Mouse (Mus musculus): ENCODE measurements at regions not wholly inside any gene's neighbourhood (a gene's known extent, or its start where the extent isn't known, plus 50 kb on each side); places are given as distances from the start of the nearest gene placed in this dataset.

DNA sequence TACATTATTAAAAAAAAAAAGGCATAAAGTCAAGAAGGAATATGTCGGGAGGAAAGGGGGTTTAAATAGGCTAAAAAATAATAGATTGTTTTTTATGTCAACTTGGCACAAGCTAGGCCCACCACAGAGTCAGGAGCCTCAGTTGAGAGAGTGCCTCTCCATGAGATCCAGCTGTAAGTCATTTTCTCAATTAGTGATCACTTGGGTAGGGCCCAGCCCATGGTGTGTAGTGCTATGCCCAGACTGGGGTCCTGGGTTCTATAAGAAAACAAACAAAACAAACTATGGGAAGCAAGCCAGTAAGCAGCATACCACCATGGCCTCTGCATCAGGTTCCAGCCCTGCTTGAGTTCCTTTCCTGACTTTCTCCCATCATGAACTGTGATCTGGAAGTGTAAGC, 1283.0 kb upstream of the Lrrc6 start:
- Histone ChIP-seq H3K27me3 (ENCODE audit: insufficient read depth, low read length) (no peaks in the 10 kb centered on the region), H3K9me3 (ENCODE audit: low read length) (no peaks in the 10 kb centered on the region), H3K27ac (ENCODE audit: low read depth) (no peak overlapping the region), H3K4me2 (ENCODE audit: low read depth, low read length) (no peak overlapping the region), H3K9ac (replicated peaks) (no peak overlapping the region), H3K36me3 (replicated peaks; ENCODE audit: insufficient read depth, low read length) (no peaks in the 10 kb centered on the region), H3K4me3 (ENCODE audit: low read depth, low read length) (no peak overlapping the region), H3K4me1 (ENCODE audit: insufficient read depth) (no peaks in the 10 kb centered on the region)
- TF ChIP-seq EP300 (IDR thresholded peaks at IDR 0.05; ENCODE audit: low read depth) = no peak
- TF ChIP-seq CTCF (IDR thresholded peaks at IDR 0.05; ENCODE audit: low read depth) = no peak
- no peak for ATAC-seq
- DNase-seq = no peak
- 79% methylated on average over 1 of the region's 1 CpGs for WGBS (ENCODE audit: insufficient replicate concordance)

DNA sequence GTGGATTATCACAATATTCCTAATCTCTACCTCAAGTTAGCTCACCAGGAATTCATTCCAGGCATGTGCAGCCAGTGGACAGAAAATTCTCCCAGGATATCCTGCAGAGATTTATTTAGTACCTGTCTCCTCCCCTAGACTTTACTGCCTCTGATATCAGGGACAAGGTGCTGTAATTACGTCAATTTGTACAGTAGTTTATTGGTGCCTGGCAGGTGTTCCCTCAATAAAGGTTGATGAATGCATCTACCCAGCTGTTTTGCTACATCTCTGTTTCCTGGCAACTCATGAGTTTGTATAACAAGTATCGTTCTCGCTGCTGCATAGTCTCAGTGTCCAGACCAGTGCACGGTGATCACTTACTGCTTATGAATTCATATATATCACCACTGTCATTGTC, 1281.8 kb upstream of the Lrrc6 start:
- H3K27me3 ChIP-seq (ENCODE audit: insufficient read depth, low read length) = no peaks in the 10 kb centered on the region
- no peak for TF ChIP-seq EP300 (IDR thresholded peaks at IDR 0.05; ENCODE audit: low read depth)
- TF ChIP-seq CTCF (IDR thresholded peaks at IDR 0.05; ENCODE audit: low read depth) = no peak
- H3K4me3 ChIP-seq (ENCODE audit: low read depth, low read length) = no peak overlapping the region
- H3K4me1 ChIP-seq (ENCODE audit: insufficient read depth) = no peaks in the 10 kb centered on the region
- no peaks in the 10 kb centered on the region for H3K9me3 ChIP-seq (ENCODE audit: low read length)
- ATAC-seq = no peak
- no peak overlapping the region for H3K27ac ChIP-seq (ENCODE audit: low read depth)
- no peak overlapping the region for H3K9ac ChIP-seq (replicated peaks)
- 82% methylated on average over 4 of the region's 4 CpGs for WGBS (ENCODE audit: insufficient replicate concordance)
- DNase-seq = no peak
- no peaks in the 10 kb centered on the region for H3K36me3 ChIP-seq (replicated peaks; ENCODE audit: insufficient read depth, low read length)
- no peak overlapping the region for H3K4me2 ChIP-seq (ENCODE audit: low read depth, low read length)

DNA sequence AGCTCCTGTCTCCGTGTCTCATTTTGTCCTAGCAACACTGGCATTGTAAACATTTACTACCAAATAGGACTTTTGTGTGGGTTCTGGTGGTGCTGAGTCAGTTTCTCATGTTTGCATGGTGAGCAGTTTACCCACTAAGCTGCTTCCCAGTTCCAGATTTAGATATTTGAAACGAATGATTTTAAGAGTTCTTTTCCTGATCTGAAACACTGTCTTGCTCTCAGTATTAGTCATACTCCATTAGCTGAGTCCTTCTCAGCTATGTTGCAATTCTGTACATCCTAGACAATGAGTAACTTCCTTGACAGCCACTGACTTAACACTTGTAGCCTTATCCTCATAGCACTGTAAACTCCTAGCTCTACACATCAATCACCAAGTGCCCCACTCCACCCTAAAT, 1280.1 kb upstream of the Lrrc6 start:
- no peak for DNase-seq

GRCm38 (mm10) chr15:67767624-67768023, 1266.9 kb upstream of the Lrrc6 start:
- no peak for DNase-seq
- Histone ChIP-seq H3K36me3 (replicated peaks; ENCODE audit: insufficient read depth, low read length) (no peaks in the 10 kb centered on the region), H3K9ac (replicated peaks) (no peak overlapping the region), H3K4me1 (ENCODE audit: insufficient read depth) (no peaks in the 10 kb centered on the region), H3K4me2 (ENCODE audit: low read depth, low read length) (no peak overlapping the region), H3K27me3 (ENCODE audit: insufficient read depth, low read length) (no peaks in the 10 kb centered on the region), H3K27ac (ENCODE audit: low read depth) (no peak overlapping the region), H3K9me3 (ENCODE audit: low read length) (no peaks in the 10 kb centered on the region), H3K4me3 (ENCODE audit: low read depth, low read length) (no peak overlapping the region)
- ATAC-seq = no peak
- TF ChIP-seq CTCF (IDR thresholded peaks at IDR 0.05; ENCODE audit: low read depth) (no peak), EP300 (IDR thresholded peaks at IDR 0.05; ENCODE audit: low read depth) (no peak)
- WGBS (ENCODE audit: insufficient replicate concordance) = 46% methylated on average over 3 of the region's 3 CpGs

More for the DNA sequence above, 1280.1 kb upstream of the Lrrc6 start:
- H3K4me3 ChIP-seq (ENCODE audit: low read depth, low read length) = no peak overlapping the region
- no peak for TF ChIP-seq CTCF (IDR thresholded peaks at IDR 0.05; ENCODE audit: low read depth)
- TF ChIP-seq EP300 (IDR thresholded peaks at IDR 0.05; ENCODE audit: low read depth) = no peak
- no peaks in the 10 kb centered on the region for H3K27me3 ChIP-seq (ENCODE audit: insufficient read depth, low read length)
- H3K27ac ChIP-seq (ENCODE audit: low read depth) = no peak overlapping the region
- H3K9ac ChIP-seq (replicated peaks) = no peak overlapping the region
- WGBS (ENCODE audit: insufficient replicate concordance) = 46% methylated on average over 2 of the region's 2 CpGs
- no peaks in the 10 kb centered on the region for H3K36me3 ChIP-seq (replicated peaks; ENCODE audit: insufficient read depth, low read length)
- peak; percentile 29; the same call in 1 of the 2 replicates for ATAC-seq
- no peaks in the 10 kb centered on the region for H3K9me3 ChIP-seq (ENCODE audit: low read length)
- H3K4me1 ChIP-seq (ENCODE audit: insufficient read depth) = no peaks in the 10 kb centered on the region
- no peak overlapping the region for H3K4me2 ChIP-seq (ENCODE audit: low read depth, low read length)

DNA sequence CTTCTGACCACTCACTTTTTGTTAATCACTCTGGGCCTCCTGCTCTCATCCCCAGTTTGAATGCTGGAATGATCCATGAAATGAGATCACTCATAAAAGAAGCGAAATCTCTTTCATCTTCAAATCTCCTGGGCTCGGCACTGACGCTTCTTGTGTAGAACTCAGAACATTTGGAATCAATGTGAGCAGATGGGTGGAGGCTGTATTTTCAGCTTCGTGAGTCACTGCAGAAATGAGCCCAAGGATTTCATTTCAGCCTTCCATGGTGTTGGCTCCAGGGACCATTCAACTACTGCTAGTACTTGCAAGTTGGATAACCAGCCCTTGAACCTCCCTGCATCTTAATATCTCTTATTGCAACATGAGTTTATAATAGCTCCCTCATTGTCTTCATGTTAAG, 1258.5 kb upstream of the Lrrc6 start:
- no peak overlapping the region for H3K4me3 ChIP-seq (ENCODE audit: low read depth, low read length)
- WGBS (ENCODE audit: insufficient replicate concordance) = 76% methylated on average over 4 of the region's 4 CpGs
- H3K4me2 ChIP-seq (ENCODE audit: low read depth, low read length) = no peak overlapping the region
- no peaks in the 10 kb centered on the region for H3K9me3 ChIP-seq (ENCODE audit: low read length)
- no peak for ATAC-seq
- TF ChIP-seq CTCF (IDR thresholded peaks at IDR 0.05; ENCODE audit: low read depth) (no peak), EP300 (IDR thresholded peaks at IDR 0.05; ENCODE audit: low read depth) (no peak)
- H3K27me3 ChIP-seq (ENCODE audit: insufficient read depth, low read length) = no peaks in the 10 kb centered on the region
- H3K27ac ChIP-seq (ENCODE audit: low read depth) = no peak overlapping the region
- H3K4me1 ChIP-seq (ENCODE audit: insufficient read depth) = no peaks in the 10 kb centered on the region
- DNase-seq = no peak
- H3K9ac ChIP-seq (replicated peaks) = no peak overlapping the region
- no peaks in the 10 kb centered on the region for H3K36me3 ChIP-seq (replicated peaks; ENCODE audit: insufficient read depth, low read length)

- H3K4me3 ChIP-seq (ENCODE audit: low read depth, low read length) = no peak overlapping the region
- TF ChIP-seq CTCF (IDR thresholded peaks at IDR 0.05; ENCODE audit: low read depth) = no peak
- TF ChIP-seq EP300 (IDR thresholded peaks at IDR 0.05; ENCODE audit: low read depth) = no peak
- H3K9ac ChIP-seq (replicated peaks) = no peak overlapping the region
- H3K4me1 ChIP-seq (ENCODE audit: insufficient read depth) = no peaks in the 10 kb centered on the region
- no peaks in the 10 kb centered on the region for H3K9me3 ChIP-seq (ENCODE audit: low read length)
- no peaks in the 10 kb centered on the region for H3K27me3 ChIP-seq (ENCODE audit: insufficient read depth, low read length)
- ATAC-seq = no peak
- DNase-seq = no peak
- H3K36me3 ChIP-seq (replicated peaks; ENCODE audit: insufficient read depth, low read length) = no peaks in the 10 kb centered on the region
- no peak overlapping the region for H3K27ac ChIP-seq (ENCODE audit: low read depth)
- H3K4me2 ChIP-seq (ENCODE audit: low read depth, low read length) = no peak overlapping the region
Observed at GRCm38 (mm10) chr15:67750582-67750981, 1249.9 kb upstream of the Lrrc6 start.

- no peaks in the 10 kb centered on the region for H3K27me3 ChIP-seq (ENCODE audit: insufficient read depth, low read length)
- TF ChIP-seq EP300 (IDR thresholded peaks at IDR 0.05; ENCODE audit: low read depth) (no peak), CTCF (IDR thresholded peaks at IDR 0.05; ENCODE audit: low read depth) (no peak)
- no peak overlapping the region for H3K4me3 ChIP-seq (ENCODE audit: low read depth, low read length)
- no peak overlapping the region for H3K4me2 ChIP-seq (ENCODE audit: low read depth, low read length)
- no peak overlapping the region for H3K27ac ChIP-seq (ENCODE audit: low read depth)
- no peak for ATAC-seq
- no peaks in the 10 kb centered on the region for H3K36me3 ChIP-seq (replicated peaks; ENCODE audit: insufficient read depth, low read length)
- DNase-seq = no peak
- no peak overlapping the region for H3K9ac ChIP-seq (replicated peaks)
- H3K9me3 ChIP-seq (ENCODE audit: low read length) = no peaks in the 10 kb centered on the region
- no peaks in the 10 kb centered on the region for H3K4me1 ChIP-seq (ENCODE audit: insufficient read depth)
- 69% methylated on average over 2 of the region's 2 CpGs for WGBS (ENCODE audit: insufficient replicate concordance)
Observed at GRCm38 (mm10) chr15:67743332-67743731, 1242.6 kb upstream of the Lrrc6 start.
